Mouse (Mus musculus) kidney, adult 18-20 months (tissue): ENCODE measurements around the gene Esrrg.

Experiments
- DNase-seq: peaks from one replicate; pipeline ENCODE4 v3.0.0; 2021

The Esrrg gene

GRCm38 (mm10) chr1:187710434-187710948, 101.9 kb downstream of the Esrrg start:
- no peak for DNase-seq

- DNase-seq: no peak
These were observed 112.4 kb downstream of the Esrrg start for GRCm38 (mm10) chr1:187721035-187721434.

GRCm38 (mm10) chr1:187722016-187722415, 113.4 kb downstream of the Esrrg start:
- DNase-seq: no peak

- no peak for DNase-seq
These were observed 116.1 kb downstream of the Esrrg start for GRCm38 (mm10) chr1:187724651-187725050.

GRCm38 (mm10) chr1:187725351-187725750, 116.8 kb downstream of the Esrrg start:
- DNase-seq: no peak

GRCm38 (mm10) chr1:187731171-187731570, 122.6 kb downstream of the Esrrg start:
- DNase-seq: no peak

GRCm38 (mm10) chr1:187736507-187736906, 127.9 kb downstream of the Esrrg start:
- no peak for DNase-seq

GRCm38 (mm10) chr1:187737296-187737695, 128.7 kb downstream of the Esrrg start:
- DNase-seq: no peak

- no peak for DNase-seq
These were observed 131.9 kb downstream of the Esrrg start for GRCm38 (mm10) chr1:187740531-187740930.

GRCm38 (mm10) chr1:187741306-187741705, 132.7 kb downstream of the Esrrg start:
- no peak for DNase-seq

- no peak for DNase-seq
These were observed 133.5 kb downstream of the Esrrg start for GRCm38 (mm10) chr1:187742071-187742470.

GRCm38 (mm10) chr1:187749294-187749693, 140.7 kb downstream of the Esrrg start:
- no peak for DNase-seq

- no peak for DNase-seq
These were observed 141.3 kb downstream of the Esrrg start for GRCm38 (mm10) chr1:187749931-187750330.

GRCm38 (mm10) chr1:187755528-187755927, 146.9 kb downstream of the Esrrg start:
- DNase-seq: no peak

GRCm38 (mm10) chr1:187757981-187758380, 149.4 kb downstream of the Esrrg start:
- DNase-seq: no peak

- DNase-seq: no peak
These were observed 150.0 kb downstream of the Esrrg start for GRCm38 (mm10) chr1:187758546-187758945.

- peak; percentile 68 for DNase-seq
These were observed 150.9 kb downstream of the Esrrg start for GRCm38 (mm10) chr1:187759536-187759935.

- DNase-seq: peak; percentile 35
These were observed 154.3 kb downstream of the Esrrg start for GRCm38 (mm10) chr1:187762641-187763450.

- no peak for DNase-seq
These were observed 154.8 kb downstream of the Esrrg start for GRCm38 (mm10) chr1:187763451-187763755.

- no peak for DNase-seq
These were observed 155.2 kb downstream of the Esrrg start for GRCm38 (mm10) chr1:187763821-187764220.

GRCm38 (mm10) chr1:187765577-187765976, 157.0 kb downstream of the Esrrg start:
- no peak for DNase-seq

- DNase-seq: no peak
These were observed 158.8 kb downstream of the Esrrg start for GRCm38 (mm10) chr1:187767355-187767754.

- DNase-seq: peak; percentile 43
These were observed 161.6 kb downstream of the Esrrg start for GRCm38 (mm10) chr1:187770234-187770633.

GRCm38 (mm10) chr1:187771067-187771466, 162.5 kb downstream of the Esrrg start:
- no peak for DNase-seq
